Mouse (Mus musculus) limb, embryonic 14.5 days (tissue): ENCODE measurements at regions not wholly inside any gene's neighbourhood (a gene's known extent, or its start where the extent isn't known, plus 50 kb on each side); places are given as distances from the start of the nearest gene placed in this dataset.

Source experiments
- ATAC-seq: fragments of 200-750 bp; cut with Nextera tagmentation; 2 replicates; pipeline ENCODE4 v1.8.0; 2017; ENCODE audit warnings: low read depth, moderate number of reproducible peaks, moderate TSS enrichment; ENCODE audit not compliant: low FRiP score
- DNase-seq: peaks from one replicate; pipeline ENCODE4 v3.0.0-alpha.2; 2015; ENCODE audit warnings: low spot score
- H3K27ac ChIP-seq: fragments of 300-500 bp; sonication (generic); replicated peaks from 2 replicates; pipeline ENCODE4 v1.5.1; 2014; ENCODE audit warnings: low read depth, mild to moderate bottlenecking, low read length, moderate library complexity, mixed read lengths
- H3K27me3 ChIP-seq: fragments of 300-500 bp; sonication (generic); 2 replicates; pipeline ENCODE4 v1.6.1; 2014; ENCODE audit warnings: low read length, mixed read lengths; ENCODE audit not compliant: control insufficient read depth, insufficient read depth
- H3K36me3 ChIP-seq: fragments of 300-500 bp; sonication (generic); 2 replicates; pipeline ENCODE4 v1.6.1; 2014; ENCODE audit warnings: mild to moderate bottlenecking, low read length, moderate library complexity, mixed read lengths; ENCODE audit not compliant: control insufficient read depth, insufficient read depth
- H3K4me1 ChIP-seq: fragments of 300-500 bp; sonication (generic); 2 replicates; pipeline ENCODE4 v1.6.1; 2014; ENCODE audit warnings: antibody characterized with exemption, low read length, mixed read lengths; ENCODE audit not compliant: control insufficient read depth, insufficient read depth
- H3K4me2 ChIP-seq: fragments of 300-500 bp; sonication (generic); replicated peaks from 2 replicates; pipeline ENCODE4 v1.6.1; 2014; ENCODE audit warnings: low read depth, mild to moderate bottlenecking, low read length, moderate library complexity; ENCODE audit not compliant: severe bottlenecking
- H3K4me3 ChIP-seq: fragments of 300-500 bp; sonication (generic); replicated peaks from 2 replicates; pipeline ENCODE4 v1.5.1; 2014; ENCODE audit warnings: low read length
- H3K9ac ChIP-seq: fragments of 300-500 bp; sonication (generic); 2 replicates; pipeline ENCODE4 v1.6.1; 2014; ENCODE audit warnings: mild to moderate bottlenecking, low read depth, low read length, moderate library complexity; ENCODE audit not compliant: severe bottlenecking
- H3K9me3 ChIP-seq: fragments of 300-500 bp; sonication (generic); 2 replicates; pipeline ENCODE4 v1.6.1; 2016; ENCODE audit warnings: low read length; ENCODE audit not compliant: control insufficient read depth
- POLR2A ChIP-seq: fragments of 200-500 bp; IDR thresholded peaks from 2 replicates; pipeline ENCODE4 v1.8.0; 2012; ENCODE audit warnings: inconsistent platforms, mild to moderate bottlenecking, moderate library complexity, borderline replicate concordance; ENCODE audit not compliant: insufficient read depth, insufficient read length; ENCODE audit errors: extremely low read depth
- WGBS: fragments of 180-500 bp; shearing (Covaris S2); extraction: QIAGEN DNeasy Blood & Tissue Kit; methylation state at CpG from one replicate; pipeline ENCODE4 v1.1.7; 2014; 5-methylcytosine and 5-hydroxymethylcytosine counted together

- H3K4me3 ChIP-seq, result no peak overlapping the region
- no peak overlapping the region for H3K4me2 ChIP-seq
- H3K9me3 ChIP-seq, result no peaks in the 10 kb centered on the region
- no peak overlapping the region for H3K27ac ChIP-seq
- H3K36me3 ChIP-seq, result no peaks in the 10 kb centered on the region
- whole genome bisulfite sequencing, result 66% methylated on average over 8 of the region's 8 CpGs
- DNase-seq, result no peak
- no peak overlapping the region for H3K9ac ChIP-seq
- no peak for ATAC-seq
- no peaks in the 10 kb centered on the region for H3K27me3 ChIP-seq
- no peaks in the 10 kb centered on the region for H3K4me1 ChIP-seq
- no peak for TF ChIP-seq POLR2A
Observed at GRCm38 (mm10) chr7:69554776-69555175, 805.7 kb upstream of the Arrdc4 start.

GRCm38 (mm10) chr7:69553981-69554380 lies 804.9 kb upstream of the Arrdc4 start:
- Histone ChIP-seq H3K4me1 (no peaks in the 10 kb centered on the region), H3K9ac (no peak overlapping the region), H3K27me3 (no peaks in the 10 kb centered on the region), H3K4me2 (no peak overlapping the region), H3K27ac (no peak overlapping the region), H3K4me3 (no peak overlapping the region), H3K9me3 (no peaks in the 10 kb centered on the region), H3K36me3 (no peaks in the 10 kb centered on the region)
- ATAC-seq (no peak), DNase-seq (no peak)
- 74% methylated on average over 6 of the region's 6 CpGs for WGBS
- TF ChIP-seq POLR2A, result no peak

- 62% methylated on average over 1 of the region's 1 CpGs for WGBS
- no peak for ATAC-seq
- Histone ChIP-seq H3K27ac (no peak overlapping the region), H3K27me3 (no peaks in the 10 kb centered on the region), H3K4me1 (no peaks in the 10 kb centered on the region), H3K36me3 (no peaks in the 10 kb centered on the region), H3K4me3 (no peak overlapping the region), H3K9me3 (no peaks in the 10 kb centered on the region), H3K9ac (no peak overlapping the region), H3K4me2 (no peak overlapping the region)
- no peak for TF ChIP-seq POLR2A
- DNase-seq, result no peak
Observed at GRCm38 (mm10) chr7:69536072-69536471, 787.0 kb upstream of the Arrdc4 start.

- no peaks in the 10 kb centered on the region for H3K9me3 ChIP-seq
- no peak overlapping the region for H3K27ac ChIP-seq
- no peak for TF ChIP-seq POLR2A
- H3K9ac ChIP-seq, result no peak overlapping the region
- no peak for ATAC-seq
- no peak overlapping the region for H3K4me2 ChIP-seq
- H3K4me1 ChIP-seq, result no peaks in the 10 kb centered on the region
- WGBS, result 38% methylated on average over 2 of the region's 2 CpGs
- no peak overlapping the region for H3K4me3 ChIP-seq
- DNase-seq, result no peak
- no peaks in the 10 kb centered on the region for H3K27me3 ChIP-seq
- no peaks in the 10 kb centered on the region for H3K36me3 ChIP-seq
Observed at GRCm38 (mm10) chr7:69513966-69514365, 764.9 kb upstream of the Arrdc4 start.

GRCm38 (mm10) chr7:69510389-69510788 lies 761.3 kb upstream of the Arrdc4 start:
- DNase-seq (no peak), ATAC-seq (no peak)
- Histone ChIP-seq H3K4me1 (no peaks in the 10 kb centered on the region), H3K36me3 (no peaks in the 10 kb centered on the region), H3K9me3 (no peaks in the 10 kb centered on the region), H3K27ac (no peak overlapping the region), H3K27me3 (no peaks in the 10 kb centered on the region), H3K4me2 (no peak overlapping the region), H3K4me3 (no peak overlapping the region), H3K9ac (no peak overlapping the region)
- no peak for TF ChIP-seq POLR2A
- 84% methylated on average over 8 of the region's 8 CpGs for WGBS
